Mouse (Mus musculus) gastrocnemius, postnatal 10 days (tissue): ENCODE measurements at regions not wholly inside any gene's neighbourhood (a gene's known extent, or its start where the extent isn't known, plus 50 kb on each side); places are given as distances from the start of the nearest gene placed in this dataset.

ENCODE experiments used
- DNase-seq: peaks from one replicate; pipeline ENCODE4 v3.0.0; 2021; ENCODE audit warnings: mixed read lengths

DNA sequence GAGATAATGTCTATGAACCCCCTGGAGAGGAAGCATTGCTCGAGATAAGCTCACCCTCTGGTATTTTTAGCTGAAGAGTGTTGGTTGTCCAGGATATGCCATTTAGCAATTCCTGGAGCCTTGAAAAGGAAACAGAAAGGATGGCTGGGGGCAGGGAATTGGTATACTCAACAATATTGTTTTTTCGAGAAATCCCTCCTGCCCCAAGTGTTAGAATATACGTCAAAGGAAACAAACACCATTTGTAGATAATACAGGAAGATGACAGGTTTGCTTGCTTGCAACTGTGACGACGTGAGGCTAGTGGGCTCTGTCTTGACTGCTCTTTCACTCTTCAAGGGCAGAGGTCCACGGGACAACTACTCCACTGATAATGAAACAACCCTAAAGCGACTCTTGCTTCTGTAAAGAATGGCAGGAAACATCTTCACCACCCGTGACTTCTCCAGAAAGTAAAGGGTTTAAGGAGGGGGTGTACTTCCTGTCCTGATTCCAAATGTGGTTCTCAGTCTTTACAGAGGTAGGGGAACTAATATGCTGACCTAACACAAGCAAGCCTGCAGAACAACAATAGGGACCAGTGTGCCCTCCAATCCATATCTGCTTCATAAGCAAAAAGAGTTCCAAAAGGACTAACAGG is 270.3 kb downstream of the Ets1 start:
- no peak for DNase-seq

DNA sequence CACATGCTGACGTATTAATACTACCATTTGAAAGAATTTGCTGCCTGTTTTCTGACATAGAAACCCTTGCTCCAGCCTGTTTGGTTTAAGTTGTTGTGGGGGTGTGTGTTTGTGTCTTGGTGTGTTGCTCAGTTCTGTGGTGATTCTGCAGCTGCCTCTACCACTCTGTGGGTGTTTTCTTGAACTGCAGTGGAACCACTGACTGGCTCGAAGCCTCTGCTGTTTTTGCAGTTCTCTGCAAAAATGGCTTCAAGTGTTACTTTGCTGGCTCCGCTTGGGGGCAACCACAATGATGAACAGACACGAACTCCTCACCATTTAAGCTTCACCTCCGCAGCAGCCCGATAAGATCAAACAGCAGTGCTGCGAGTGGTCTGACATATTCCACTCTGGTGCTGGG is 274.6 kb downstream of the Ets1 start:
- DNase-seq = no peak

DNA sequence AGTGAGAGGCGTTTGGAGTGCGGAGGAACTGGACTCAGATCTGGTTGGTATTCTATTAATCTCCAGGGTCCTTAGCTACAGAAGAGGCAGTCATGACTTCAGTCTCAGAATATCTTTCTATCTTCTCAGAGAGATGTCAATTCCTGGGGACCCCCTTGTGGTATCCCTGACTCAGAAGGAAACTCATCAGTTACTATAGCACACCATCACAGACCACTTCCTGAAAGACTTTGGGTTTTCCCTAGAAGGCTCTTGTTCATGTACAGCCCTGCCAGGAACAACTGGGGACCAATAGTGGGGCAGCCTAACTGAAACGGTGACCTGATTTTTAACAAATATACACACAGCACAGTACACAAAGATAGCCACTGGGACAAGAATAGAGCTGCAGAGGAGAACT is 279.6 kb downstream of the Ets1 start:
- DNase-seq = no peak

DNA sequence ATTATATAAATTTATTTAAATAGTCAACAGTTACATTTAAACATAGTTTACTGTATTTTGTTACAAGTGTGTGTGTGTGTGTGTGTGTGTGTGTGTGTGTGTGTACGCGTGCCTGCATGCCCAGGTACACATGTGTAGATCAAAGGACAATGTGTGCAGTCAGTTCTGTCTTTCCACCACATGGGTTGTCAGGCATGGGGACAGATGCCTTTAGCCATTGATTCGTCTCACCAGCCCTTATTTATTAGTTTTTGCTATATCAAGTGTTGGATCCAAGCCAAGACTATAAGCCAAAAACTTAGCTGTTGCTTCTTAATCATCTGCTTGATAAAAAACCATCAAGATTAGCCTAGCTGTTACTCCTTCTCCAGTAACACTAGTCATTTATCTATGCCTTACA is 280.7 kb downstream of the Ets1 start:
- no peak for DNase-seq

DNA sequence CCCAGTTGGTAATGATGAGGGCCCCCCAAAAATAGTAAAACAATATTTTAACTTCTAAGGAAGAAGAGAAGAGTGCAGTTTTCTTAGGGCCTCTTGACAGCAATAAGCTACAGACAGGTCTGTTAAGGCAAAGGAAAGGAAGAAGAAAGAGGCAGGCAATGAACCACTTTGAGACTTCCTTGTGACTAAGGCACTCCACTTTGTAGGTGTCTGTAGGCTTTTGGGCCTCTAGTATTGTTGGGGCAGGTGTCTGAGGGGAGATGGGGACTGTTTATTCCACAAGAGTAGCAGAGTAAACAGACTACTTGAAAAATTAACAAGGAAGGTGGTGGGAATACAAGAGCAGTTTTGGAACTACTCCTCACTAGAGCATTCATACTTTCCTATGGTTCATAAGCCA is 287.9 kb downstream of the Ets1 start:
- no peak for DNase-seq

DNA sequence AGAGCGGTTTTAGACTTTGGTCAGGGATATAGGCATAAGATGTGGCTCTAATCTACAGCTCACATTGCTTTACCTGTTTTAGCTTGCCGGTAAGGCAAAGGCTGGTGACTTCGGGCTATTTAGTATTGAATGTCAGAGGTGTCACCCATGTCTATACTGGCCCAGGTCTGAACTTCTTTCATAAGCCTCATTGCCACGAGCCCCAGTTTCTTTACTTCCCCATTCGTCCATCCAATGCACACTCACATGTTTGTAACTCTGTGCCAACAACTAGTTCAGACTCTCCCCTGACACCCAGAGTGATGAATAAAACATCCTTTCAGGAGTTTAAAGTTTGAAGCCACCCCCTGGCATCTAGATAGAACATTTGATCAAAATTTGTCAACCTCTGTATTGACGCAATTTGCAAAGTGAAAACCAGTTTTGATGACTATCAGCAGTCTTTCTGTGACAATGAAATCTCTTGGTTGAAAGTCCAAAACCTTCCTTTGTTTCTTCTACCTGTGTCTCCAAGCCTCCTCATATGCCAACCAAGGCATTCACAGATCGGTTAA is 288.4 kb downstream of the Ets1 start:
- no peak for DNase-seq

DNA sequence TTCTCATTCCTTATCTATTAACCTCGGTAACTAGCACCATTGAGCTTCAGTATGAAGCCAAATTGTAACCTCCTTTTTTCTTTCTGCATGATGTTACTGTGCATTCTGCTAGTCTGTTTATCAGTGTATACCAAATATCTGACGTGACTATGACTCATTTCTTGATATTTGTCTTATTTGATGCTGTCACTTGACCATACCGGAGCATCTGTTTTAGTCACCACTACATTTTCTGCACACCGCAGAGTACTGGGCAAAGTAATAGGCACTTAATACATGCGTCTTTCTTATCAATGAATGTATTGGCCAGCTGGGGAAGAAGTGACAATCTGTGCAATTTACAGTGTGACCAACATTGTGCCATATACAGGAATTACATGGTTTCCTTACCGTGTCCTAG is 289.0 kb downstream of the Ets1 start:
- DNase-seq = no peak

DNA sequence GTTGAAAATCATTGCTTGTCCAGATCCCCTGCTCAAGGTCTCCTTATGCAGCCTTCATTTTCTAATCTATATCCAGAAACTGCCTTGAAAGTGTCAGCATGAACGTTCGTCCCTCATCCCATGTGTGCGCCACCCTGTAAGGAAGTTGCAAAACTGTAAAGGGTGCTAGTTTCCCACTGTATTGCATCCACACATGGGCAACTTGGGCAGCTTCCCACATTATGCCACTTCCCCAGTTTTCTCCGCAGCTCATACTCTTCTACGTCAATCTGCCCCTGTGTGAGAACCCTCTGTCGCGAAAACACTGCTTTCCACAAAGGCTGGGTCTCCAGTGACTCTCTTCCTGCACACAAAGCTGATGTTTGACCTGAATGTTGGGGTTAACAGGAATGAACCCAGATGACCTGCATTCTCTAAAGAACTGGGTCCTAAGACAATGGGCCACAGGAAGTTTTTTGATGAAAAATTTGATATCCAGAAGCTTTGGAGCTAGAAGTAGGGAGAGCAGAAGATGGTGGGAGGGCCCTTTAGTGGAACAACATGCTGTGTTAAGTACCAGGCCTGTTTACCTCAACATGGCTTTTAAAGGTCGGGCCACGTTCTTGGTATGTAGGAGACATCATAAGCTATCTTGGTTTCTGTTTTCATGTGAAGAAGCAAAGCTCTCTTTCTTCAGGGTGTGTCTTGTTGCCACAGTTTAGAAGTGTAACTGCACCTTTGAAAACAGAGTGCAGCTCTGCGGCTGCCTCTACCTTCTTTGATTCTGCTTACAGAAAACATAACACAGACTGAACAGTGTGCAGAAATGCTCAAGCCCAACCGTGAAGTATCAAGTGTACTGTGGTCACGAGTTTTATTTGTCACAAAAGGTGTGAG is 289.9 kb downstream of the Ets1 start:
- no peak for DNase-seq

DNA sequence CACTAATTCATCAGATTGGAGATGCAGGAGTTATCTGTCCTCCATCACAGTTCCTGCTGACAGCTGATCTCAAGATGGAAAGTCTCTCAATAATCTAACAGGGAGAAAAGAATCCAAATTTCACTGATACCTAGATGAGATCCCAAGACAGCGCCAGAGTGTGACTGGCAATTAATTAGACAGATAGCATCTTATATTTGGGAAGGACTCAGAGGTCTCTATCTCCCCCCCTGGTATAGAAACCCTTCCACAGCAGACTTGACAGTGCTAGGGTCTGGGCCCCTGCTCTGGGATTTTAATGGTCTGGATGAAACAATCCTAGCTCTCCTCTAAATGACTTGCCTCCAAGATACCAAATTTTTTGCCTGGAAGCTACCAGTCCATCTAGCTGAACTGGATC is 291.6 kb downstream of the Ets1 start:
- no peak for DNase-seq

DNA sequence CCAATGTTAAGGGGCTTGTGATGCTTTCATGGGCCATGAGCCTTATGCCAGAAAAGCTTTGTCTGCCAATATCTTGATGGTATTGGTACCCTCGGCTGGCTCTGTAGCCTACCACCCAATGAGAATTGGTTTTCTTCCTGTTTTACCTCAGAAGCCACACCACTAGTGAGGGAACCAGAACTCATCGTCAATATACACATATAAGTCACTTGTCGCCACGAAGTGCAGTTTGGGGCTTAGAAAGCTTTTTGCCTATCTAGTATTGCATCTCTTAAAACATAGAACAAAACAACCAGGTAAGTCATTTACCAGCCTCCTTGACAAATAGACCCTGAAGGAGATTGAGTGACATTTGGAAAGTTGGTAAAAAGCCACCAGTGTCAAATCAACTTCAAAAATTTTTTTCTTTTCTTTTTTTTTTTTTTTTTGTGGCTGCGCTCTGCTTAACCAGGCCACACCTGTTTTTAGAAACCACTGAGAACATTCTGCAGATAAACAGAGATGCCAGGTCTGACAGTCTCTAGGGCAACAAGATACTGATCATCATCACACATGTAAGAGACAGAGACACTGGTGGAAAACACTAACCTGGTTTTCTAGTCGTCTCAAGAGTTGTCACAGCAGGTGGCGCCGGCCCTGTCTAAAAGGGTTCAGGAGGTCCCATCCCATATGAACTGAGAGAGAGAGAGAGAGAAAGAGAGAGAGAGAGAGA is 292.4 kb downstream of the Ets1 start:
- DNase-seq = no peak

DNA sequence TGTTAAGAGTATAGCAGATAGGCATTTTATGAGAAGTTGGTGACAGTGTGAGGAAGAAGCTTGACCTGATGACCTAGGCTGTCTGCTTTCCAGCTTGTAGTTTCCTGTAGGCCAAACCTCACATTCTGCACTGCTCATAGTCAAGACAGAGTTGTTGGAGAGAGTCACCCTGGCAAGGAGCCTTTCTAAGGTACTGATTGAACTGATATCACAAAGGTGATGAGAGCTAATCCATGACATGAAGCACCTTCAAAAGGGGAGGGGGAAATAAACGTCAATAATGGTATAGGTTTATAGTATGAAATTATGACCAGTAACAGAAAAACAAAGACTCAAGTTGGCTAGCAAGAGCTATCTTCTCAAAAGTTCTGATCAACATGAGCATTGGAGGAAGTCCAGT is 293.3 kb downstream of the Ets1 start:
- no peak for DNase-seq

DNA sequence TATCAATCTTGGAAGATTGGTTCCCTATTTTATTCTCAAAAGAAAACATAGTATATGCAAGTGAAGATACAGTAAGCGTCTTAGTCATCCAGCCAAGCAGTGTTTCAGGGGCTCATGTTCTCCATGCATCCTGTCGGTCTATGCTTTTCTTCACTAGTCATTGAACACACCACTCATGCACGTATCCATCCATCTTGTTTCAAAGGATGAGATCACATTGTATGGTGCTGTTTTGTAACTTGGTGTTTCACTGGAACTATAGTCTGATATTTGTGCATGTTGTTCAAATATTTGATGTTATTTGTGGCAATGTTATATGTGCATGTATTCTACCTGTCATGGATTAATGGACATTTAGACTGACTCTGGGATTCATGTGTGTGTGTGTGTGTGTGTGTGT is 293.8 kb downstream of the Ets1 start:
- no peak for DNase-seq

DNA sequence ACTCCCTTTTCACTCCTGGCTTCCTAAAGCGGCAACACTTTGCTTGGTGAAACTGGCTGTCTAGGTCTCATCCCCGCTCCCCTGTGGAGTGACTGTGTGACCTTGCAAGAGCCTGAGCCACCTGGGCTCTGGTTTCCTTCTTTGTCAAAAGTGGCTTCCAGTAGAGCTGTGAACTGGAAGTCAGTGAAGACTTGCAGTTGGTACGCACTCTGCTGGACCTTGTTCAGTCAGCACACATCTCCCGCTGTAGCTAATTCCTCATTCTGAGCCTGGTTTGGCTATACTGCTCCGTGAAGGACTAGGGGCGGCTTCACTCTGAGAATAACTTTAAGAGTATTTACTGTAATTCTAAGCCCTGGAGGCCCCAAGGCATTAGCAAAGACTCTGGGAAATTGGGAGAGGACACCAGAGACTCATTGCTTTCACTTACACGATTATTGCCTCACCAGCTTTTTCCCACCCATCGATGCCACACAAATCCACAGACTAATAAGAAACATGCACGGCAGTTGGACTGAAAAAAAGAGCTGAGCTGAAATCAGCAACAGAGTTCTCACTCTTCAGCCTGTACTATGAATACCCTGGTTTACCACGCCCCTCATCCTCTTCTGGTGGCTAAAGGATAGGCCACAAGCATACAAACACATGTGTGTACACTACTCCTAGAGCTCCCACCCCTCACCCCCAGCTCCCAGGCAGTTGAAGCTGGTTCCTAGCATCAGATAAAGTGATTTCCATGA is 295.4 kb downstream of the Ets1 start:
- DNase-seq = no peak

DNA sequence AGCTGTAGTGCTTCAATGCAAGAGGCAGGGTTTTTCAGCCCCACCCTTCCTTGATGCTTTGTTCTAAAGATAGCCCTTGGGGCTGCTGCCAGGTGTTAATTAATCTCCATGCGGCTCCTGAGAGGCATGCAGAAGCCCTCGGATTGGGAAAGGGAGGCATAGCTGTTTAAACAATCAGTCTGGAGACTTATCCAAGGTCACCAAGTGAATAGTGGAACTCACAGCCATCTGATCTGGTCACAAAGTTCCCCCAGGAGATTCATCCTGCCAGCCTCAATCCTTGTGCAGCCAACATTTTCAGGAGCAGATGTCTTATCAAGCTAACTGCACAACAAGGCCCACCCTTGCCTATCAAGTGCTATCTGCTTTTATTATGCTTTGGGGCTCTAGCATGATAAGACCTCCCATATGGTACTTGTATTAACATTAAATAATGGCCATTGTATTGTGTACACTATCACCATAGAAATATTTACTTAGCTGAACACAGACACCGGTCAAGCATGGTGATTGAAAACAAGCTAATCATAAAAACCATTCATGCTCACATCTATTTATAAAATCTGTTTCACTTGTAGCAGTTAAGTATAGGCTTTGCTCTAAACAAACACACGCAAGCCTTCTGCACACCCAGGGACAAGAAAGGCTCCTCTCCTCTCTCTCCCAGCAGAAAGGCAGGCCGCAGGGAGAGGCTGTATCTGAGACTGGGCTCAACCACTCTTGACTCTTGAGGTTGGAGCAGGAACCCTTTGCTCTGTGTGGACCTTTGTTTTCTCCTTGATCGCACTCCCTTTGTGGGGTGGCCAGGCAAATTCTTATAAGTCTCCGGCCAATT is 297.4 kb downstream of the Ets1 start:
- no peak for DNase-seq

DNA sequence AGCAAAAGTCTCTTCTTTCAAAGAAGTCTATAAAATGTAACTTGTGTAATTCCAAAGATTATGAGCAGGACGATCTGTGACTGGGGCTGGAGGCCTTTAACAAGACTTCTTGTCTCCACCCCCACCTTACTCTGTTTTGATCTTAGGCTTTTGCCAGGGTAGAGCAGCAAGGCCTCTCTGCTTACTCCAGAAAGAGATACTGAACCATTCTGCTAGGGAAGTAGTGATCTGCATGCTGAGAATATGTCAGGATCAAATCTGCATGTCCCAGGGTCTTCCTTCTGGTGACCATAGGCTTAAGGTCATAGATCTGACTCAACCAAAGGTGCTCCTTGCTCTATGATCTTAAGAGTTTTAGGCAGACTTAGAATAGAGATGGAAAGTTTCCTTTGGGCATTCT is 298.4 kb downstream of the Ets1 start:
- no peak for DNase-seq

DNA sequence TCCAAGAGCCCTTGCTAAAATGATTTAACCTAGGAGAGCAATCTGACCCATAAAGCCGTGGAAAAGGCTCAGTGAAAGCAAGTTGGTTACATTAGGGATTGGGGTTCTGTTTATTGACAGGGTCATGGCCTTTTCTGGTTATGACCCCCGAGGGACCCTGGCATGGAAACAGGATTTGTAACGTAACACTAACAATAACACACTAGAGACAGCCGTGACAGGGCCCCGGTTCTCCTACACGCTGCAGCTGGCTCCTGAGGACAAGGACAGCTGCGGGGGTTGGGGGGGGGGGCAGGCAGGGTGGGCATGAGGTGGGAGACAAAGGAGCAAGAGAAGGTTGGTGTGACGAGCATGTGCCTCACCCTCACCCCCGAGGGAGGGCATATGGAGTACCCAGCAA is 300.4 kb downstream of the Ets1 start:
- DNase-seq = no peak

DNA sequence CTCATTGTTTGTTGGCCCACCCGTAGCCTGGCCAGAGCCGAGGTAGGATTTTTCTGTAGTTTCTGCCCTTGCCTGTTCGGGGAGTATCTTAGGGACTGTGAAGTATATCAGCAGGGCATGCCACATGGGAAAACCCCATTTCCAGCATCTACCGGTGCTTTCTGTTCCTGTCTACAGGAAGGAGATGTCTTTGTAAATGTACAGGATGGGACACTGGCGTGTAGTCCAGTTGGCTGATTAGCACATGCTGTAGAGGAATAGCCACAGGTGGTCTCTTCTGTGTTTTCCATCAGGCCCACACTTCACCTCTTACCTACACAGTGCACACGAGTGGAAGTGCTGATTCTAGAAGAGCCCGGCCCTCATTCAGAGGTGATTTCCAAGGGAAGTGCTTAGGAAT is 301.4 kb downstream of the Ets1 start:
- DNase-seq = no peak

DNA sequence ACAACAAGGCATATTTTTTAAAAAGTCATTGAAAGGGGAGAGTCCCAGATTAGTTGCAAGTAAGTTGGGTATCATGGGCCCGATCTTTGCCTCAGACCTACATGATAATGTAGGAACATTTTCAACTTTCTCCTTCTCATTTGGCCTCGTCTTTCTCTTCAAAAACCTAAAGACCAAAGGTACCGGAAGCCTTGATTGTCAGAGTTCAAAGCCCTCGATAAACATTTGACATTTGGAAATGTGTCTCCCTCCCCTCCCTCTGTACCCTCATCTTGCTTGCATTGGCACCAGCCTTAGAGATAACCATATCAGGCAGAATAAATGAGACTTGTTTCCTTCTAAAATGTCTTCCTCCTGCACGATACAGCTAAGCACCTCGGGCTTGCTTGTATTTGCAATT is 302.8 kb downstream of the Ets1 start:
- DNase-seq = no peak

DNA sequence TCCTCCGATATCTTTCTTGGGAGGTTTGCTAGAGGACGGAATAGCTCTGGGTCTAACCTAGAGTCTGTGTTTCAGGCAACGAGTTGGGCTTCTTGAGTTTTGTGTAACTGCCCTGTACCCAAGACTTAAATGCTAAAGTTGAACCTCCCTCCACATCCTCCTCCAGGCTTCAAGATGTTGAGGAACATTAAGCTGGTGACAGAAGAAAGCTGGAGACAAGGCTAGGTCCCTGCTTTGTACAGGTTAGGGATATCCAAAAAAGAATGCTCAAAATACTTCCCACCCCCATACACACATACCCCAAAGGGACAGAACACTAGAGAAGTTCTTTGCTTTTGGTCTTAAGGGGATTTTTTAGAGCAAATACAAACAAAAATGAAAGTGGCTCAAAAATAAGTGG is 303.6 kb downstream of the Ets1 start:
- DNase-seq = no peak

DNA sequence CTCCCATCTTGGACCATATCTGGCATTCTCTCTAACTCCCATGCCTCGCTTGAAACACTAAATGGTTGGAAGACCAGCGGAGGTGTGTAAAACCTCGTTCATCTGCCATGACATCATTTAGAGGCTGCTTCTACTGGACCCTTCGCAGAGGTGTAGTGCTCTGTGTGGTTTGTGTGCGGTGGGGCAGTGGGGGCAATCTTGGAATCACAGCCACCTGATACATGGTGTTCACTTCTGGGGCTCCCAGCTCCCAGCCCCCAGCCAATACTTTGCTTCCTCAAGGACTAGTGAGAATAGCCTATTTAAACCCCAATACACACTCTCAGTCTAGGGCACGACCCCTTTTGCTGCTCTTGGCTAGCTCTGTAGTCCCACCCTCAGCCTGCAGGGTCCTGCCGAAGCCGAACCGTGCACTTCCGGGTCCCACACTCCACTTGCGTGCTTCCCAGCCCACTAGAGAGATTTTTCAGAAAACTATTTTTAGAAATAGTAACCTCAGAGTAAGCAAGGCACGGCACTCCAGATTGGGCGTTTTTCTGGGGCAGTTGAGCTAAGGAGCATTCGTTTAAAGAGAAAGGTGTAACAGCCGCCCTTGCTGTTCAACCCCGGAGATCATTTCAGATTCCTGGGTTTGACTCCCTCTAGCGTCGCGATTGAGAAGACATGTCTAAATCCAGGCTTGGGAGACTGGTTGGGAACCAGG is 304.2 kb downstream of the Ets1 start:
- peak; percentile 74 for DNase-seq
